Mouse (Mus musculus) left cerebral cortex, postnatal 4 days (tissue): ENCODE measurements around the gene Dgcr2. TPM values are rescaled to one million over a fixed set of nuclear protein-coding genes. Genes with fewer than 3 reads are reported as not detected.

Experiments used
- DNase-seq: peaks from one replicate; pipeline ENCODE4 v3.0.0-alpha.2; 2022
- intact Hi-C: fragments of 180-260 bp; cut with DNase I; formaldehyde crosslinking; loops from one replicate; pipeline ENCODE4 v1.15.1; 2025
- total RNA-seq, 2 experiments: library from RNA; stranded (reverse); gene quantifications; 2 replicates each; pipeline ENCODE4 v1.2.3; 2021

Gene Dgcr2
- total RNA-seq, 2 experiments from 2014 or later: 116 to 123 TPM

DNA sequence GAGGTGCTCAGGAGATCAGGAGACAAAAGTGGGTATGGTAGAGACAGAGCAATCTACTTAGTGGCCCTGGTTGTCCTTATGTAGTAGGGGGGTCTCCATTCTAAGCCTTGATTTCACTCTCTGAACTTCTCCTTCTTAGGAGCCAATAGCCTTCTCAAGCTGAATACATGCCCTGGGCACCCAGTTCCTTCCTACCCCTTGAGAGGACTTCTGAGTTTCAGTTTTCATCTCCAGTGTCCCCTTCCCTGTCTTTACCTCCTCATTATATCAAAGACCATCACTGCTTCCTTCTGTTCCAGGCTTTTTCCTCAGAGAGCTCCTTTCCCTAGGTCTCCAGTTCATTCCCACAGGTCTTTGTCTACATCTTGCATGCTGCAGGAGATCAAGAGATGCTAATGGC is 101.8 kb downstream of the Dgcr2 start:
- DNase-seq: no peak
- intact Hi-C loops: no loop called here

DNA sequence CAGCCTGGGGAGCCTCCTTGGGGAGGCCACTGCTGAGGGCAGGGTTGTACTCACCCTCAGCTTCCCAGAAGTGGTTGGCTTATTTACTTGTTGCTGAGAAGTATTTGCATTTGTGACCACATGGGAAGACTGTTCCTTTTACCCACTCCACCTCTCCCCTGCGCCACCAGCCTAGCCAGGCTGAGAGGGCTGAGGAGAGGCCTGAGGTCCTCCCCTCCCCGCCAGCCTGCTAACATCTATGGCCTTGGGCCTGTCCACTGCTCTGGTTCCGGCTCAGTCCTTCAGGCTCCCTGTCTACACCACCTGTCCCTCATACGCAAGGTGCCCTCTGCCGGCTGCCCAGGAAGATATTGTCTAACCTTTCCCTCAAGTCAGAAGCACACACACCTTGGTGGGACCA is 102.7 kb downstream of the Dgcr2 start:
- DNase-seq: no peak

DNA sequence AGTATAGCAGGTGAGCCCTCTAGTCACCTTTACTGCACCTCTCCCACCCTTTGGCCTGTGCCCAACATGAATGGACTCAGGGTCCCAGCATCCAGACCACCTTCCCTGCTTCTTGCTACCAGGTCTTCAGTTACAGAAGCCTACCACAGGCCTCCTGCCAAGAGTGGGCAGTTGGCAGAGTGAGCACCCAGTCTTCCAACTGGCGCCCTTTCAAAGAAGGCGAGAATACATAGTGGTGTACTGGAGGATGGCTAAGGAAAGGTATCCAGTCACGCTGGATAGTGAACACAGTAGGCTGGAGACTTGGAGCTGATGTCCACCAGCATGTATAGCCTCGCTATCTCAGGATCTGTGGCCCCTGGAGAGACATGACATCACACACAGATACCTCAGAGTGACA is 104.3 kb downstream of the Dgcr2 start:
- intact Hi-C loops: no loop called here
- DNase-seq: no peak

More for the DNA sequence above, 102.7 kb downstream of the Dgcr2 start:
- intact Hi-C loops: no loop called here

DNA sequence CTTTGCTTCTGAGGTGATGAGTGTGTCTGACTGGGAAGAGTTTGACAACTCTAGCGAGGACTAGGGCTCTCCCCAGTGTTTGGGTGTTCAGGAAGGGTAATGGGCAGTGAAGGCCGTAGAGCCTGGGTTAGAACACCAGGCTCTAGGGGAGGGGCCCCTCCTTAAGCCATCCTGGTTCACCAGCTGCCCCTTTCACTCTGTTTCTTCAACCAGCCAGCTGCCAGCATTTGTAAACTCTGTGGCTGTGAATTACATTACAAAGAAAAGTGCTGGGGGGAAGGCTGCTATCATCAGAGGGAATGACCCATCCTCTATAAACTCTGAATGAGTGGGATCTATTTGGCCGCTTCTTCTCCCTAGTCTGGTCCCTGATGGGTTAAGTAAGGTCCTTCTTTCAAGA is 105.6 kb downstream of the Dgcr2 start:
- DNase-seq: no peak
- intact Hi-C loops: no loop called here

Other genes with a start within 250 kb of the Dgcr2 start
- gene Med15, start 165.7 kb downstream of the Dgcr2 start, total RNA-seq: 10 to 100 TPM; 78.9 to 80.8 TPM
- gene Klhl22, start 138.9 kb downstream of the Dgcr2 start, total RNA-seq: 10 to 100 TPM; 86.2 to 95.3 TPM
- 1 to 10 TPM; 5.6 to 6.3 TPM for gene Scarf2, start 101.3 kb downstream of the Dgcr2 start, total RNA-seq
- 1 to 10 TPM; 3.9 to 4.3 TPM for gene B830017H08Rik, start 65.4 kb downstream of the Dgcr2 start, total RNA-seq
- gene Car15, start 60.2 kb downstream of the Dgcr2 start, total RNA-seq: 1 to 10 TPM; 6.8 to 7.1 TPM
- gene Gm20518, start 6.9 kb downstream of the Dgcr2 start, total RNA-seq: 1 to 10 TPM in 1 of 2 experiments, under 1 TPM in 1; 0.77 to 1.2 TPM
- gene Tssk1, start 4.3 kb downstream of the Dgcr2 start, total RNA-seq: not detected
- gene Tssk2, start 75 bp upstream of the Dgcr2 start, total RNA-seq: not detected
- gene Ess2, start 12.8 kb upstream of the Dgcr2 start, total RNA-seq: 10 to 100 TPM; 40.7 to 45.1 TPM
- gene Gsc2, start 16.5 kb upstream of the Dgcr2 start, total RNA-seq: not detected
- 100 to 1,000 TPM; 107 TPM for gene Slc25a1, start 29.7 kb upstream of the Dgcr2 start, total RNA-seq
- gene Vpreb2, start 81.9 kb upstream of the Dgcr2 start, total RNA-seq: not detected
- 10 to 100 TPM; 80.9 to 85.8 TPM for gene Dgcr6, start 154.3 kb upstream of the Dgcr2 start, total RNA-seq
- 1 to 10 TPM; 4.8 to 6.4 TPM for gene Prodh, start 191.6 kb upstream of the Dgcr2 start, total RNA-seq
- gene Rtn4r, start 229.1 kb upstream of the Dgcr2 start, total RNA-seq: 10 to 100 TPM; 63.1 to 63.3 TPM